Mouse (Mus musculus) megakaryocyte, adult 5-6 weeks (primary cell): Measurements from ENCODE around the gene Terb2. TPM values are rescaled to one million over a fixed set of nuclear protein-coding genes. Genes with fewer than 3 reads are reported as not detected.

Experiments
- ATAC-seq: 2 replicates; pipeline ENCODE4 v1.8.0; 2016; ENCODE audit warnings: mild to moderate bottlenecking, inconsistent platforms; ENCODE audit not compliant: poor library complexity, severe bottlenecking
- total RNA-seq, 2 experiments: library from RNA; stranded (forward) in 1 of 2; stranded (reverse) in 1 of 2; fragments of 153-499, 151-499 nt in 1 of 2; fragments of 221-1000, 200-1000 nt in 1 of 2; gene quantifications; 2 replicates each; pipeline versions ENCODE4 v1.2.3 to v1.2.4; 2015 to 2017

Gene Terb2
- total RNA-seq (2015) (not detected in 2 replicates), total RNA-seq (2017) (not detected in 2 replicates)

- no peak for ATAC-seq
Measured at GRCm38 (mm10) chr2:122186106-122186505, at the start of gene Terb2, which contains the start of gene Patl2. Gene Terb2, plus strand, starts transcription at chr2:122186272. Gene Patl2, minus strand, starts transcription at chr2:122186189.

GRCm38 (mm10) chr2:122137839-122138465 is 48.1 kb upstream of the Terb2 start:
- peak; percentile 70 for ATAC-seq

GRCm38 (mm10) chr2:122140815-122141214 is 45.3 kb upstream of the Terb2 start:
- ATAC-seq: no peak

GRCm38 (mm10) chr2:122141332-122141967 is 44.6 kb upstream of the Terb2 start:
- no peak for ATAC-seq

- ATAC-seq: no peak
Measured at GRCm38 (mm10) chr2:122143111-122143510, 43.0 kb upstream of the Terb2 start.

- ATAC-seq: no peak
Measured at GRCm38 (mm10) chr2:122145756-122146155, 40.3 kb upstream of the Terb2 start.

- peak; percentile 20 for ATAC-seq
Measured at GRCm38 (mm10) chr2:122146687-122147086, 39.4 kb upstream of the Terb2 start.

GRCm38 (mm10) chr2:122147508-122148241 is 38.4 kb upstream of the Terb2 start, which contains the start of gene B2m:
Gene B2m, plus strand, starts transcription at chr2:122147686.
- ATAC-seq: peak; percentile 81

GRCm38 (mm10) chr2:122148242-122148917 is 37.7 kb upstream of the Terb2 start:
- peak; percentile 22 for ATAC-seq

GRCm38 (mm10) chr2:122149316-122149715 is 36.8 kb upstream of the Terb2 start:
- ATAC-seq: no peak

GRCm38 (mm10) chr2:122149716-122150115 is 36.4 kb upstream of the Terb2 start:
- no peak for ATAC-seq

GRCm38 (mm10) chr2:122151221-122151620 is 34.9 kb upstream of the Terb2 start:
- ATAC-seq: no peak

- no peak for ATAC-seq
Measured at GRCm38 (mm10) chr2:122152850-122153249, 33.2 kb upstream of the Terb2 start.

- ATAC-seq: peak; percentile 58
Measured at GRCm38 (mm10) chr2:122153681-122154365, 32.2 kb upstream of the Terb2 start.

GRCm38 (mm10) chr2:122154479-122154878 is 31.6 kb upstream of the Terb2 start:
- no peak for ATAC-seq

GRCm38 (mm10) chr2:122155292-122155691 is 30.8 kb upstream of the Terb2 start:
- ATAC-seq: no peak

GRCm38 (mm10) chr2:122156051-122156700 is 29.9 kb upstream of the Terb2 start:
- ATAC-seq: peak; percentile 77

- ATAC-seq: no peak
Measured at GRCm38 (mm10) chr2:122157561-122157960, 28.5 kb upstream of the Terb2 start.

- ATAC-seq: no peak
Measured at GRCm38 (mm10) chr2:122158362-122158802, 27.7 kb upstream of the Terb2 start.

GRCm38 (mm10) chr2:122159667-122160066 is 26.4 kb upstream of the Terb2 start:
- no peak for ATAC-seq
